Mouse (Mus musculus) heart, adult 8-10 months (tissue): Measurements from ENCODE around the gene Smad9. TPM values are rescaled to one million over a fixed set of nuclear protein-coding genes. Genes with fewer than 3 reads are reported as not detected.

Experiments used
- DNase-seq: peaks from one replicate; pipeline ENCODE4 v3.0.0; 2022; ENCODE audit warnings: low spot score
- total RNA-seq, 4 experiments: library from RNA; stranded (reverse); gene quantifications; 2 replicates each; pipeline ENCODE4 v1.2.4; 2022

The Smad9 gene
- total RNA-seq, 4 experiments from 2014 or later: 2.4 to 3.6 (median 2.5) TPM

GRCm38 (mm10) chr3:54807666-54808217 is 52.4 kb downstream of the Smad9 start, which contains the start of gene Rfxap:
Rfxap (minus strand) TSS chr3:54807791.
- DNase-seq: peak; percentile 91

GRCm38 (mm10) chr3:54809111-54809510 is 53.7 kb downstream of the Smad9 start:
- DNase-seq: no peak

- DNase-seq: no peak
Measured at GRCm38 (mm10) chr3:54811616-54812015, 56.2 kb downstream of the Smad9 start.

- no peak for DNase-seq
Measured at GRCm38 (mm10) chr3:54813418-54813988, 58.1 kb downstream of the Smad9 start.

DNA sequence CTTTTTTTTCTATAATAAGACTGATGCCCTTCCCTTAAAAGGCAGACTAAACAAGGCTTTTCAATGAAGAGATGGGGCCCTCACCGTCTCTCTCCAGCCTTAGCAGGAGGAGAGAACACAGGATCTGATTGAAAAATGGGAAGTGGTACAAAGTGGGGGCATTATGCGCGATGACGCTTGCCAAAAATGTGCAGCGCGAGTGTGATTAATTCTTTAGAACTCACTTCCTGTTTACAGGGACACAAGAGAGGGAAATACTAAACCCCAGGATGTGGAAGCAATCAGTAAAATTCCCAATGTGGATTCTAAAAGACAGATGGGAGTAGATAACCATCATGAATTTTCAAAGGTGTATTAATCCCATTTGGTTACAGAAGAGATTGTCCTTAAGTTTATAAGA is 59.2 kb downstream of the Smad9 start:
- DNase-seq: no peak

GRCm38 (mm10) chr3:54815292-54815691 is 59.9 kb downstream of the Smad9 start:
- DNase-seq: peak; percentile 33

GRCm38 (mm10) chr3:54822526-54822925 is 67.1 kb downstream of the Smad9 start:
- DNase-seq: no peak

DNA sequence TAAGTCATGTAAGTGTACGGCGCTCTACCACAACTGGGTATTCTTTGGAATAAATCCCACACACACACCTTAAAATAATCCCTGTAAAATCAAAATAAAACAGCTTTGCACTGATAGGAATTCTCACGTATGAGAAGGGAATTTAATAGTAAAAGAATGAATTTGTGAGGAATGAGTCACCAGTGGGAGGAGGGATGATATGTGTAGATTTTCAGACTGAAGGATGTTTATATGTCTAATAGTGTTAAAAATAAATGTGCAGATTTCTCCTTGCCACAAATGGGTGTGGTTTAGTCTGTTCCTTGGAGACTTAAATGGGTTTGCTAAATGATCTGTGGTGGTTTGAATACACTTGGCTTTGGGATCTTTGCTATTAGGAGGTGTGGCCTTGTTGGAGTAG is 77.1 kb downstream of the Smad9 start:
- DNase-seq: no peak

GRCm38 (mm10) chr3:54835421-54835820 is 80.0 kb downstream of the Smad9 start:
- DNase-seq: no peak

Other genes with a start within 250 kb of the Smad9 start
- 10 to 100 TPM; 16.7 to 22.3 (median 18.6) TPM for gene Supt20, start 62.8 kb upstream of the Smad9 start, total RNA-seq
- gene Gm21958, start 41.2 kb upstream of the Smad9 start, total RNA-seq: not detected
- gene Exosc8, start 20.2 kb upstream of the Smad9 start, total RNA-seq: 10 to 100 TPM; 16.1 to 20.2 (median 18.9) TPM
- 10 to 100 TPM in 2 of 4 experiments, 1 to 10 TPM in 2; 9.2 to 11.3 (median 10.3) TPM for gene Alg5, start 20.0 kb upstream of the Smad9 start, total RNA-seq
- 10 to 100 TPM; 19.9 to 23.0 (median 21.4) TPM for gene Rfxap, start 52.2 kb downstream of the Smad9 start, total RNA-seq
- under 1 TPM; 0.14 to 0.31 (median 0.19) TPM for gene Sertm1, start 160.3 kb downstream of the Smad9 start, total RNA-seq